Comparison of ENCODE assay signal across 18 mouse cellular contexts in genomic region chr5:146293919-146294700, GRCm38 (mm10).
A peak's percentile ranks its signal among the peaks of the same experiment; 100 is the strongest.
DNase-seq lines count a peak whose midpoint lies in the region; ATAC-seq and TF ChIP-seq lines count a peak whose summit lies in the region.
"Had no signal": no experiment of that assay in that cellular context is flagged by ENCODE, and none has a peak within 500 bp of the region (broad histone marks: within the 10 kb centered on the region; RNA-seq: fewer than 3 reads in every experiment).

No protein-coding gene starts in this region.

- no peaks in the 10 kb centered on the region for H3K27me3 ChIP-seq in lung, embryonic 14.5 days (ENCODE audit: insufficient read depth, low read length)
- H3K27me3 ChIP-seq in kidney, embryonic 15.5 days = no peaks in the 10 kb centered on the region
- no peaks in the 10 kb centered on the region for H3K27me3 ChIP-seq in liver, embryonic 12.5 days (replicated peaks)
- no peaks in the 10 kb centered on the region for H3K27me3 ChIP-seq in hindbrain, embryonic 12.5 days
- H3K27me3 ChIP-seq: forebrain, embryonic 13.5 days; heart, embryonic 13.5 days; midbrain, embryonic 12.5 days; neural tube, embryonic 13.5 days had no signal

- no peaks in the 10 kb centered on the region for H3K4me1 ChIP-seq in lung, embryonic 14.5 days (ENCODE audit: insufficient read depth)
- peaks cover 10% of the 10 kb centered on the region; the same call in 1 of the 2 replicates for H3K4me1 ChIP-seq in kidney, embryonic 15.5 days
- H3K4me1 ChIP-seq in liver, embryonic 12.5 days = peaks cover 7% of the 10 kb centered on the region; the same call in 1 of the 2 replicates
- H3K4me1 ChIP-seq in hindbrain, embryonic 12.5 days = no peaks in the 10 kb centered on the region
- H3K4me1 ChIP-seq: forebrain, embryonic 13.5 days; heart, embryonic 13.5 days; midbrain, embryonic 12.5 days had no signal

- H3K4me3 ChIP-seq in lung, embryonic 14.5 days (ENCODE audit: low read depth, low read length) = no peak overlapping the region
- H3K4me3 ChIP-seq in kidney, embryonic 15.5 days (replicated peaks) = no peak overlapping the region
- no peak overlapping the region for H3K4me3 ChIP-seq in liver, embryonic 12.5 days
- no peak overlapping the region for H3K4me3 ChIP-seq in hindbrain, embryonic 12.5 days
- H3K4me3 ChIP-seq: forebrain, embryonic 13.5 days; heart, embryonic 13.5 days; layer of hippocampus, adult 2 months; limb, embryonic 10.5 days; midbrain, embryonic 12.5 days; neural tube, embryonic 13.5 days had no signal

- H3K4me2 ChIP-seq in lung, embryonic 14.5 days = 0 out of 2 replicates have a peak overlapping the region, but pooled peaks have one; percentile 12
- H3K4me2 ChIP-seq in kidney, embryonic 15.5 days = no peak overlapping the region
- no peak overlapping the region for H3K4me2 ChIP-seq in liver, embryonic 12.5 days
- H3K4me2 ChIP-seq in hindbrain, embryonic 12.5 days (replicated peaks) = no peak overlapping the region
- H3K4me2 ChIP-seq: forebrain, embryonic 13.5 days; heart, embryonic 13.5 days; midbrain, embryonic 12.5 days; neural tube, embryonic 13.5 days had no signal

- no peak overlapping the region for H3K9ac ChIP-seq in lung, embryonic 14.5 days
- no peak overlapping the region for H3K9ac ChIP-seq in kidney, embryonic 15.5 days
- no peak overlapping the region for H3K9ac ChIP-seq in liver, embryonic 12.5 days
- no peak overlapping the region for H3K9ac ChIP-seq in hindbrain, embryonic 12.5 days
- H3K9ac ChIP-seq: forebrain, embryonic 13.5 days; heart, embryonic 13.5 days; midbrain, embryonic 12.5 days; neural tube, embryonic 13.5 days had no signal

- TF ChIP-seq CTCF in lung, embryonic 14.5 days (IDR thresholded peaks at IDR 0.05; ENCODE audit: low read depth) = no peak

- peak; percentile 64; the same call in 1 of the 2 replicates for ATAC-seq in lung, embryonic 14.5 days (ENCODE audit: insufficient read depth)
- ATAC-seq in kidney, embryonic 15.5 days (replicated peaks; ENCODE audit: low FRiP score) = no peak
- peak; percentile 30; the same call in 1 of the 2 replicates for ATAC-seq in liver, embryonic 12.5 days
- ATAC-seq in hindbrain, embryonic 12.5 days (ENCODE audit: low FRiP score) = no peak
- ATAC-seq: forebrain, embryonic 13.5 days had no signal

- peaks cover 60% of the 10 kb centered on the region for H3K36me3 ChIP-seq in lung, embryonic 14.5 days (ENCODE audit: insufficient read depth)
- H3K36me3 ChIP-seq in kidney, embryonic 15.5 days = peaks cover 56% of the 10 kb centered on the region
- H3K36me3 ChIP-seq in liver, embryonic 12.5 days = peaks cover 86% of the 10 kb centered on the region
- H3K36me3 ChIP-seq in hindbrain, embryonic 12.5 days = peaks cover 50% of the 10 kb centered on the region

- DNase-seq in lung, embryonic 14.5 days = peak; percentile 27
- DNase-seq in lung, postnatal 14 days = no peak
- peak; percentile 67 for DNase-seq in yolk sac, embryonic 10.5 days (ENCODE audit: low spot score)
- no peak for DNase-seq in right cerebral cortex, postnatal 4 days
- DNase-seq: adrenal gland, postnatal 36 days; cerebellum, postnatal 25 days; gastrocnemius, postnatal 36 days; heart, postnatal 4 days; right cerebral cortex, postnatal 14 days had no signal

- no peaks in the 10 kb centered on the region for H3K9me3 ChIP-seq in lung, embryonic 14.5 days (ENCODE audit: low read depth, low read length)
- H3K9me3 ChIP-seq in kidney, embryonic 15.5 days (replicated peaks) = no peaks in the 10 kb centered on the region
- H3K9me3 ChIP-seq in liver, embryonic 12.5 days (replicated peaks) = no peaks in the 10 kb centered on the region
- H3K9me3 ChIP-seq in hindbrain, embryonic 12.5 days (replicated peaks) = no peaks in the 10 kb centered on the region
- H3K9me3 ChIP-seq: forebrain, embryonic 13.5 days; heart, embryonic 13.5 days; limb, embryonic 10.5 days; midbrain, embryonic 12.5 days; neural tube, embryonic 13.5 days had no signal

- 71% methylated on average over 11 of the region's 11 CpGs for WGBS in lung, embryonic 14.5 days
- 89% methylated on average over 11 of the region's 11 CpGs for WGBS in kidney, embryonic 15.5 days
- 80% methylated on average over 11 of the region's 11 CpGs for WGBS in liver, embryonic 12.5 days (ENCODE audit: insufficient replicate concordance)
- 95% methylated on average over 11 of the region's 11 CpGs for WGBS in hindbrain, embryonic 12.5 days

- peak overlapping the region; percentile 63 for H3K27ac ChIP-seq in lung, embryonic 14.5 days (ENCODE audit: low read depth)
- H3K27ac ChIP-seq in kidney, embryonic 15.5 days = 0 out of 2 replicates have a peak overlapping the region, but pooled peaks have one; percentile 14
- H3K27ac ChIP-seq in liver, embryonic 12.5 days = peak overlapping the region; percentile 31; the same call in 1 of the 2 replicates
- H3K27ac ChIP-seq in hindbrain, embryonic 12.5 days = no peak overlapping the region
- H3K27ac ChIP-seq: forebrain, embryonic 13.5 days; heart, embryonic 13.5 days; layer of hippocampus, adult 2 months; limb, embryonic 10.5 days; midbrain, embryonic 12.5 days; neural tube, embryonic 13.5 days had no signal

Comparison
In these comparisons a context has a peak if more than half of its experiments do, and no peak if none do; other contexts are left out.
1. DNase-seq: peak in lung, embryonic 14.5 days (single experiment) and yolk sac, embryonic 10.5 days (single experiment); none in lung, postnatal 14 days (single experiment) and right cerebral cortex, postnatal 4 days (single experiment).
2. ATAC-seq: peak in lung, embryonic 14.5 days (single experiment) and liver, embryonic 12.5 days (single experiment); none in kidney, embryonic 15.5 days (single experiment) and hindbrain, embryonic 12.5 days (single experiment).